Mouse (Mus musculus) limb, embryonic 12.5 days (tissue): ENCODE data around the gene Tmem102. TPM values are rescaled to one million over a fixed set of nuclear protein-coding genes. Genes with fewer than 3 reads are reported as not detected.

Experiments used
- ATAC-seq: fragments of 200-750 bp; cut with Nextera tagmentation; 2 replicates; pipeline ENCODE4 v1.8.0; 2017; ENCODE audit warnings: low read depth, moderate TSS enrichment; ENCODE audit not compliant: insufficient number of reproducible peaks, insufficient read depth, low FRiP score, low TSS enrichment
- H3K27ac ChIP-seq: fragments of 300-500 bp; sonication (generic); 2 replicates; pipeline ENCODE4 v1.5.1; 2016; ENCODE audit warnings: mild to moderate bottlenecking, moderate library complexity
- H3K27me3 ChIP-seq: fragments of 300-500 bp; sonication (generic); 2 replicates; pipeline ENCODE4 v1.6.1; 2016; ENCODE audit warnings: mild to moderate bottlenecking, moderate library complexity
- H3K36me3 ChIP-seq: fragments of 300-500 bp; sonication (generic); 2 replicates; pipeline ENCODE4 v1.6.1; 2016; ENCODE audit warnings: mild to moderate bottlenecking, moderate library complexity
- H3K4me1 ChIP-seq: fragments of 300-500 bp; sonication (generic); replicated peaks from 2 replicates; pipeline ENCODE4 v1.6.1; 2016
- H3K4me2 ChIP-seq: fragments of 300-500 bp; sonication (generic); 2 replicates; pipeline ENCODE4 v1.6.1; 2016; ENCODE audit warnings: mild to moderate bottlenecking, moderate library complexity
- H3K4me3 ChIP-seq: fragments of 300-500 bp; sonication (generic); replicated peaks from 2 replicates; pipeline ENCODE4 v1.5.1; 2016; ENCODE audit warnings: mild to moderate bottlenecking
- H3K9ac ChIP-seq: fragments of 300-500 bp; sonication (generic); replicated peaks from 2 replicates; pipeline ENCODE4 v1.6.1; 2016; ENCODE audit warnings: mild to moderate bottlenecking, moderate library complexity
- H3K9me3 ChIP-seq: fragments of 300-500 bp; sonication (generic); 2 replicates; pipeline ENCODE4 v1.6.1; 2016; ENCODE audit warnings: mild to moderate bottlenecking, moderate library complexity
- WGBS: fragments of 180-500 bp; shearing (Covaris S2); methylation state at CpG from one replicate; pipeline ENCODE4 v1.1.7; 2016; 5-methylcytosine and 5-hydroxymethylcytosine counted together
- polyA plus RNA-seq: library from polyadenylated mRNA; unstranded; fragments of >200 nt; fragmentation: Nextera tagmentation; extraction: Ambion mirVana; gene quantifications from 2 replicates; pipeline ENCODE4 v1.2.1, GENCODE M21; 2016

Gene Tmem102
- polyA plus RNA-seq, 1 experiment from 2014 or later, result 1.8 TPM

DNA sequence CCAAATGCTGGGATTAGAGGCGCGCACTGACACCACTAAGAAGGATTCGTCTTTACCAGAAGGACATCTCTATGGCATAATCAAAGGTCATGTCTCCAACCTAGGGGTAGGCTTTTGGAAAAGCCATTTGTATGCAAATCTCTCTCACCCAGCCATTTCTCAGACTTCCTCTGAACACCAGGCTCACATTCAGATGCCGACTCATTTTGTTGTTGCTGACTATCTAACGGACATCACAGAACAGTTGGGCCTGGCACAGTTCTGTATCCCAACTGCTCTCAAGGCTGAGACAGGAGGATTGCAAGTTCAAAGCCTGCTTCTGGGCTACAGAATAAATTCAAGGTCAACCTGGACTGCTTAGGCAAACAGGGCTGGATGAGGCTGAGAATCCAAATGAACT is 18.1 kb downstream of the Tmem102 start:
- WGBS, result 91% methylated on average over 5 of the region's 5 CpGs
- Histone ChIP-seq H3K9me3 (no peaks in the 10 kb centered on the region), H3K4me3 (no peak overlapping the region), H3K36me3 (no peaks in the 10 kb centered on the region), H3K27ac (no peak overlapping the region), H3K27me3 (peaks cover 2% of the 10 kb centered on the region; the same call in 1 of the 2 replicates), H3K4me1 (no peaks in the 10 kb centered on the region), H3K9ac (no peak overlapping the region), H3K4me2 (no peak overlapping the region)
- no peak for ATAC-seq

DNA sequence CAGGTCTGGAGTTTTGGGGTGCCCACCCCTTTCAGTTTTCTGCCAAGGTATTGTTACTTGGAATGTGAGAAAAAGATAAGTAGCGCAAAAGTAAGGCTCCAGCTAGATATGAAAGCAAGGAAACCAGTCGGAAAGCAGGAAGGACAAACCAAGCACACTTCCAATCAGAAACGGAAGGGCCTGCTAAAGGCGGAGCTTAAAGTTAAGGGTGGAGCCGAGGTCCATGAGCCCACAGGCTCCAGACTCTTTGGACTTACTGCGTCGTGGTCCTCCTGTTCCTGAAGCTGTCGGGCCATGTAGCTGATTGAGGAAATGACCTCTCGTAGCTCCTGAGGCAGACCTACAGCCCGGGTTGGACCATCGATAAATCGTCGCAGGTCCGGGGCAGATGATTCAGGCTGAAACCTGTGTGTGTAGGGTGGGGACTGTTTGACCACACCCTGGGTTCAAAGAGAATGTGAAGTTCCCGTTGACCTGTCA is 20.6 kb downstream of the Tmem102 start:
- Histone ChIP-seq H3K27me3 (peaks cover 15% of the 10 kb centered on the region), H3K27ac (no peak overlapping the region), H3K4me1 (no peaks in the 10 kb centered on the region), H3K9me3 (no peaks in the 10 kb centered on the region), H3K4me3 (no peak overlapping the region), H3K4me2 (peak overlapping the region; percentile 35), H3K36me3 (no peaks in the 10 kb centered on the region), H3K9ac (no peak overlapping the region)
- WGBS, result 38% methylated on average over 15 of the region's 15 CpGs
- no peak for ATAC-seq

DNA sequence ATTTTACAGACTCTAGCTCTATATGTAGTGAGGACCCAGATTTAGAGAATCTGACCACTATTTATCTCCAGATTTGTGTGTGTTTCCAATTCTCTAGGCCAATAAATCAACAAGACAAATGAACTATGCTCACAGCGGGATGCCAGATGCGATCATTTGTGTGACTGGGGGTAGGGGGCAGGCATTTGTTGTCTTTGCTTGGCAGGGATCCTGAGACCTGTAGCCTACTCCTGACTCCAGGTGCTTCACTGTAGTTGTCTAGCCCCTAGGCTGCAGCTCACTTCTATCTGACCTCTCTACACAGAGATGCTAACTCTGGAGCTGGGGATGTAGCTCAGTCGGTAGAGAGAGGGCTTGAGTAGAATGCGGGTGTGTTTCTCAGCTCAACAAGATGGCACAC is 23.6 kb downstream of the Tmem102 start:
- Histone ChIP-seq H3K36me3 (peaks cover 17% of the 10 kb centered on the region; the same call in 1 of the 2 replicates), H3K4me3 (no peak overlapping the region), H3K27ac (no peak overlapping the region), H3K9ac (no peak overlapping the region), H3K4me1 (0 out of 2 replicates have a peak, but pooled peaks cover 9% of the 10 kb centered on the region), H3K27me3 (peaks cover 41% of the 10 kb centered on the region), H3K4me2 (no peak overlapping the region), H3K9me3 (no peaks in the 10 kb centered on the region)
- WGBS, result 28% methylated on average over 4 of the region's 4 CpGs
- no peak for ATAC-seq

DNA sequence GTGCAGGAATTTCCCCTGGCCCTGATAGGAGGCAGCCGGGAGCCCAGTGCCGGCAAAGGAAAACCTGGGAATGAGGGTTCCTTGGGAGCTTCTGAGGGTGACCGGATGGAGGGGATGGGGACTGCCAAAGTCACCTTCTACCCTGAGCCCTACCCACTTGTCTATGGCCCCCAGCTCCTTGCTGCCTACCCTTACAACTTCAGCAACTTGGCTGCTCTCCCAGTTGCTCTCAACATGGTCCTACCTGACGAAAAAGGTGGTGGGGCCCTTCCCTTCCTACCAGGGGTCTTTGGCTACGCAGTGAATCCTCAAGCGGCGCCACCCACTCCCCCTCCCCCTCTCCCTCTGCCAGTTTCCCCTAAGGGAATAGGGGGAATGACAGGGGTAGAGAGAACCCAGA is 26.4 kb downstream of the Tmem102 start:
- 31% methylated on average over 7 of the region's 7 CpGs for whole genome bisulfite sequencing
- H3K9me3 ChIP-seq, result no peaks in the 10 kb centered on the region
- H3K4me1 ChIP-seq, result 0 out of 2 replicates have a peak, but pooled peaks cover 9% of the 10 kb centered on the region
- peaks cover 56% of the 10 kb centered on the region for H3K27me3 ChIP-seq
- ATAC-seq, result no peak
- H3K36me3 ChIP-seq, result peaks cover 32% of the 10 kb centered on the region
- H3K27ac ChIP-seq, result no peak overlapping the region
- no peak overlapping the region; the same call in 1 of the 2 replicates for H3K9ac ChIP-seq
- no peak overlapping the region for H3K4me3 ChIP-seq
- H3K4me2 ChIP-seq, result no peak overlapping the region

DNA sequence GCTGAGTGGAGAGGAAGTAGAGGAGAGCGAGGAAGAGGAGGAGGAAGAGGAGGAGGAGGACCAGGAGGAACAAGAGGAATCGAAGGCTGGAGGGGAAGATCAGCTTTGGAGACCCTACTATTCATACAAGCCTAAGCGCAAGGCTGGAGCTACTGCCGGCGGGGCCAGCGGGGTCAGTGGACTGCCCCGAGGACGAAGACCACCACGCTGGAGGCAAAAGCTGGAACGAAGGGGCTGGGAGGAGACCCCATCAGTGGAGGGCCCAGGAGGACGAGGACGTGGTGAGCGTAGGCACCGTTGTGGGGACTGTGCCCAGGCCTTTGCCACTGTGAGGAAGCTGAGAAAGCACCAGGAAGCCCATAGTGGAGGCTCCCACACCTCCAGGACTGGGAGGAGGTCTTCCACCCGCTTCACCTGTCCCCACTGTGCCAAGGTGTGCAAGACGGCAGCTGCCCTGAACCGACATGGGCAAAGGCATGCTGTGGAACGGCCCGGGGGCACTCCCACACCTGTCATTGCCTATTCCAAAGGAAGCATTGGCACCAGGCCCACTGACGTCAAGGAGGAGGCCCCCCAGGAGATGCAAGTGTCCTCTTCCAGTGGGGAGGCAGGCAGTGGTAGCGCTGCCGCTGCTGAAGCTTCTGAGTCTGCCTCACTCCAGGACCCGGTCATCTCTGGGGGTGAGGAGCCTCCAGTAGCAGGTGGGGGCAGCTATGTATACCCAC is 27.0 kb downstream of the Tmem102 start:
- Histone ChIP-seq H3K4me1 (0 out of 2 replicates have a peak, but pooled peaks cover 9% of the 10 kb centered on the region), H3K4me2 (no peak overlapping the region), H3K9me3 (no peaks in the 10 kb centered on the region), H3K9ac (no peak overlapping the region), H3K27ac (no peak overlapping the region), H3K27me3 (peaks cover 56% of the 10 kb centered on the region), H3K4me3 (no peak overlapping the region), H3K36me3 (peaks cover 32% of the 10 kb centered on the region)
- ATAC-seq, result no peak
- WGBS, result 66% methylated on average over 23 of the region's 23 CpGs

DNA sequence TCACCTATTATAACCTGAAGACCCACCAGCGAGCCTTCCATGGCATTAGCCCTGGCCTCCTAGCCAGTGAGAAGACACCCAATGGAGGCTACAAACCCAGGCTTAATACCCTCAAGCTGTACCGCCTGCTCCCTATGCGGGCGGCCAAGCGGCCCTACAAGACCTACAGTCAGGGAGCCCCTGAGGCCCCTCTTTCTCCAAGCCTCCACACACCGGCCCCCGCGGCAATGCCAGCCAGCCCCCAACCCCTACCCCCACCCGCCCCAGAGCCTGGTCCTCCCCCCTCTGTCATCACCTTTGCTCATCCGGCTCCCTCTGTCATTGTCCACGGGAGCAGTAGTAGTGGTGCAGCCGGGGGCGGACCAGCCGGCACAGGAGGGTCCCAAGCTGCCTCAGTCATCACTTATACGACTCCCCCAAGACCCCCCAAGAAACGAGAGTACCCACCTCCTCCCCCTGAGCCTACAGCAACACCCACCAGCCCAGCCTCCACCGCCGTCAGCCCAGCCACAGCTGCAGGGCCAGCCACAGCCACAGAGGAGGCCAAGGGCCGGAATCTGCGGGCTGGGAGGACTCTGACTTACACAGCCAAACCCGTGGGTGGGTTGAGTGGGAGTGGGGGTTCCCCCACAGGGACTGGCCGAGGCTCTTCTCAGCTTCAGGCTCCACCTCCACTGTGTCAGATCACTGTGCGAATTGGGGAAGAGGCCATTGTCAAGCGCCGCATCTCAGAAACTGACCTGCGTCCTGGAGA is 27.7 kb downstream of the Tmem102 start:
- H3K27me3 ChIP-seq, result peaks cover 56% of the 10 kb centered on the region
- H3K27ac ChIP-seq, result no peak overlapping the region

DNA sequence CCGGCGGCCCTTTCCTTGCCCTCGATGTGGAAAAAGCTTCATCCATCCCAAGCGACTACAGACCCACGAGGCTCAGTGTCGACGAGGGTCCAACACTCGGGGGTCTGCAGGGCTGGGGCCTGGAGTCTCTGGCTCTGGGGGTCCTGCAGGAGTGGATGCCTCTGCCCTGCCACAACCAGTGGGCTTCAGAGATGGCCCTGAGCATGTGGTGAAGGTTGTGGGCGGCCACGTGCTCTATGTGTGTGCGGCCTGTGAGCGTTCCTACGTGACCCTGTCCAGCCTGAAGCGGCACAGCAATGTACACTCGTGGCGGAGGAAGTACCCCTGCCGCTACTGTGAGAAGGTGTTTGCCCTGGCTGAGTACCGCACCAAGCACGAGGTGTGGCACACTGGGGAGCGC is 28.9 kb downstream of the Tmem102 start:
- Histone ChIP-seq H3K36me3 (peaks cover 32% of the 10 kb centered on the region), H3K27ac (no peak overlapping the region), H3K9ac (no peak overlapping the region), H3K4me1 (0 out of 2 replicates have a peak, but pooled peaks cover 9% of the 10 kb centered on the region), H3K4me2 (no peak overlapping the region), H3K4me3 (no peak overlapping the region), H3K27me3 (peaks cover 49% of the 10 kb centered on the region), H3K9me3 (no peaks in the 10 kb centered on the region)
- WGBS, result 82% methylated on average over 20 of the region's 20 CpGs
- no peak for ATAC-seq

More for the DNA sequence above, 27.7 kb downstream of the Tmem102 start:
- no peak overlapping the region for H3K4me2 ChIP-seq
- H3K9me3 ChIP-seq, result no peaks in the 10 kb centered on the region
- H3K9ac ChIP-seq, result no peak overlapping the region
- H3K4me1 ChIP-seq, result 0 out of 2 replicates have a peak, but pooled peaks cover 9% of the 10 kb centered on the region
- peaks cover 32% of the 10 kb centered on the region for H3K36me3 ChIP-seq
- no peak overlapping the region for H3K4me3 ChIP-seq
- 62% methylated on average over 26 of the region's 26 CpGs for WGBS
- ATAC-seq, result no peak

DNA sequence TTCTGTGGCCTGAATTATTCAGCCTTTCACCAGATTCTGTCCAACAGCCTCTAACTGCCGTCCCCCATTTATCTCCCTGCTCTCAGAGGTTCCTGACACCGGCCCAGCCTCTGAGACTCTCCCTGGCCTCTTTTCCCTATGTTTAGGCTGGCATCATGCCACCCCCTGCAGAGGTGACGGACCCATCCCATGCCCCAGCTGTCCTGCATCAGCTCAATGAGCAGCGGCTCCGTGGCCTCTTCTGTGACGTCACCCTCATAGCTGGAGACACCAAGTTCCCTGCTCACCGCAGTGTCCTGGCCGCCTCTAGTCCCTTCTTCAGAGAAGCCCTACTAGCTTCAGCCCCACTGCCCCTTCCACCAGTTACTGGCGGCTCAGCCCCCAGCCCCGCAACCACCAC is 29.7 kb downstream of the Tmem102 start:
- WGBS, result 68% methylated on average over 10 of the region's 10 CpGs
- peaks cover 49% of the 10 kb centered on the region for H3K27me3 ChIP-seq

DNA sequence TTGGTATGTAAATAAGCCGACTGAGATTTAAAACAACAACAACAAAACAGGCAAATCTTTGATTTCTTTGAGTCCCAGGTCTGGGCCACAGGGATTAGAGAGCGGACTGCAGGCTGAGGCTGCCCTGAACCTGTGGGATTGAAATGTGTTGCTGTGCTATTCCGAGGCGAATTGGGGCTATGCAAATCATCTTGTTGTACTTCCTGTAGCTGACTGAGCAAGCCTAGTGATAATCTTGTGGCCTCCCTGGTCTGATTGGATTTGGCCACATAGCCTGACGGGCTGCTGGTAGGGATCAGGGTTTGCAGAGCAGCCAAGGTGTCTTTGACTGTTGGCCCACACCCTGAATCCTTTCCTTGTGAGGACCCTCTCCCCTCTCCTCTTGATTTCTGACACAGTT is 30.5 kb downstream of the Tmem102 start:
- peaks cover 32% of the 10 kb centered on the region for H3K36me3 ChIP-seq

More for the DNA sequence above, 29.7 kb downstream of the Tmem102 start:
- H3K27ac ChIP-seq, result no peak overlapping the region
- ATAC-seq, result no peak
- H3K9me3 ChIP-seq, result no peaks in the 10 kb centered on the region
- no peak overlapping the region for H3K4me3 ChIP-seq
- H3K4me2 ChIP-seq, result no peak overlapping the region
- peaks cover 32% of the 10 kb centered on the region for H3K36me3 ChIP-seq
- H3K4me1 ChIP-seq, result 0 out of 2 replicates have a peak, but pooled peaks cover 9% of the 10 kb centered on the region
- no peak overlapping the region for H3K9ac ChIP-seq

DNA sequence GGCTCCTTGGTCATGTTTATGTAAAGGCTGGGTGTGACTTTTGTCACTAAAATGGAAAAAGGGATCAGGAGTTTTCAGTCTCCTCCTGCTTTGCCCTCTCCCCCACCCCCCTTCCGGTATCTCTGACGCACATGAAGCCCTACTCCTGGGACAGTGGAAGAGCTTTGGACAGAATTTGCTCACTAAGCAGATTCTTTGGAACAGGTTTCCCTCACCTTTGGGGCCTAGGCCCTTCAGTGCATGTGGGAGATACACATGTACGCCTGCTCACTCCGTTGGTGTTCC is 37.9 kb downstream of the Tmem102 start:
- Histone ChIP-seq H3K9ac (no peak overlapping the region), H3K27me3 (no peaks in the 10 kb centered on the region), H3K9me3 (no peaks in the 10 kb centered on the region), H3K4me3 (peak overlapping the region; percentile 86), H3K4me1 (peaks cover 26% of the 10 kb centered on the region), H3K4me2 (peak overlapping the region; percentile 78), H3K27ac (0 out of 2 replicates have a peak overlapping the region, but pooled peaks have one; percentile 66), H3K36me3 (no peaks in the 10 kb centered on the region)
- ATAC-seq, result no peak
- WGBS, result 62% methylated on average over 4 of the region's 4 CpGs

More for the DNA sequence above, 30.5 kb downstream of the Tmem102 start:
- no peak for ATAC-seq
- Histone ChIP-seq H3K4me2 (no peak overlapping the region), H3K4me3 (no peak overlapping the region), H3K4me1 (0 out of 2 replicates have a peak, but pooled peaks cover 9% of the 10 kb centered on the region), H3K9ac (no peak overlapping the region), H3K27me3 (peaks cover 43% of the 10 kb centered on the region), H3K9me3 (no peaks in the 10 kb centered on the region), H3K27ac (no peak overlapping the region)
- WGBS, result 64% methylated on average over 5 of the region's 5 CpGs

DNA sequence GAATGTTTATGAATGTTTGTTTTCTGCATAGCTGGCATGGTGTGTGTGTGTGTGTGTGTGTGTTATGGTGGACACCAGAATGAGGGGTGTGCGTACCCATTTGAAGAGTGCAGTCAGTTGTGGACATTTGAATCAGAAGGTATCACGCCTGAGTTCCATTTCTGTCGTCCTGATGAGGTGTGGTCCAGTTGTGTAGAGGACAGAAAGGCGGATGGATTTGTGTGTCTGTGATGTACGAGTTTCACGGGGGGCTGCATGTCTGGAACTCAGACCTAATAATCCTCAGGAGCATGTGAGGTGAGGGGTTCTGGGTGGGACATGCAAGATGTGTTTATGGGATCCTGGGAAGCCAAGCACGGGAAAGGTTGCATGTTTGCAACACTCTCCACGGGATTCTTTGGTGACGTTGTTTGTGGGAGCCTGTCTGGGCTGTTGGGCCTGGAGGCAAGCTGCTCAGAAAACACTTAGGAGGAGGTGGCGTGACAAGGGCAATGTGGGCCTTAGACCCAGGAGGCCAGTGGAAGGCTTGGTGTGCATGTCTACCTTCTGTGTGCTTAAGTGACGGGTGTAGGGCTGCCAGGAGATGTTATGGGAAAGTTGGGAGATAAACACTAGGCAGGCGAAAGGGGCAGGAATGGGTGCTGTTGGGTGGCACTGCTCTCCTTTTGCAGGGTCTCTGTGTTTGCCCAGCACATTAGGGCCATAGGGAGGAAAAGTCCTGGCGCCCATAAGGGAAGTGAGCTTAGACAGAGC is 38.4 kb downstream of the Tmem102 start:
- ATAC-seq, result no peak
- H3K4me2 ChIP-seq, result peak overlapping the region; percentile 78
- peaks cover 26% of the 10 kb centered on the region for H3K4me1 ChIP-seq
- H3K9ac ChIP-seq, result peak overlapping the region; percentile 92
- H3K4me3 ChIP-seq, result peak overlapping the region; percentile 86
- no peaks in the 10 kb centered on the region for H3K36me3 ChIP-seq
- H3K27me3 ChIP-seq, result no peaks in the 10 kb centered on the region
- WGBS, result 55% methylated on average over 13 of the region's 13 CpGs
- peak overlapping the region; percentile 66; the same call in 1 of the 2 replicates for H3K27ac ChIP-seq
- H3K9me3 ChIP-seq, result no peaks in the 10 kb centered on the region
